Mouse (Mus musculus): ENCODE measurements around the gene Rpl37. TPM values are rescaled to one million over a fixed set of nuclear protein-coding genes. Genes with fewer than 3 reads are reported as not detected.

Rpl37 gene
- total and polyA plus RNA-seq, 2 experiments = 282 to 386 TPM

DNA sequence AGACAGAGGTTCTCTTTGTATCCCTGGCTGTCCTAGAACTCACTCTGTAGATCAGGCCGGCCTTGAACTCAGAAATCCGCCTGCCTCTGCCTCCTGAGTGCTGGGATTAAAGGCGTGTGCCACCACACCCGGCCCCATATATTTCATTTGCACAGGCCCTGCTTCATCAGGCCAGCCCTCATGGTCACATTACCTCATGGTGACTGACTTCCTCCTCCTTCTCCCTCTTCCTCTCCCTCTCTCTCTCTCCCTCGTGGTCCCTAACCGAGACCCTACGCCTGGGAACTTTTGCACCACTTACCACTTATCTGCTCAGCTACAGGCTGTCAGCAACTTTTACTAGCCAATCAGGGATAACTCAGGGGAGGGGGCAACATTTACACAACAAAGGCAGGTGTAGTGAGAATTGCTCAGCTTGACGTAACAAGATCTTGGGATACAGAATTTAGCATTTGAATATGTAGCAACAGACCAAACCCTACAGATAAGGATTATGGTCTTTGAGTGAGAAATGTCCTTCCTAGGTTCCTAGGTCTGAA is 18.6 kb downstream of the Rpl37 start:
- H3K27ac ChIP-seq (replicated peaks; ENCODE audit: insufficient read depth, low read depth, low read length) = no peak overlapping the region
- 77% methylated on average over 8 of the region's 8 CpGs for WGBS
- H3K4me1 ChIP-seq (ENCODE audit: control insufficient read depth, insufficient read depth, low read length) = no peaks in the 10 kb centered on the region

DNA sequence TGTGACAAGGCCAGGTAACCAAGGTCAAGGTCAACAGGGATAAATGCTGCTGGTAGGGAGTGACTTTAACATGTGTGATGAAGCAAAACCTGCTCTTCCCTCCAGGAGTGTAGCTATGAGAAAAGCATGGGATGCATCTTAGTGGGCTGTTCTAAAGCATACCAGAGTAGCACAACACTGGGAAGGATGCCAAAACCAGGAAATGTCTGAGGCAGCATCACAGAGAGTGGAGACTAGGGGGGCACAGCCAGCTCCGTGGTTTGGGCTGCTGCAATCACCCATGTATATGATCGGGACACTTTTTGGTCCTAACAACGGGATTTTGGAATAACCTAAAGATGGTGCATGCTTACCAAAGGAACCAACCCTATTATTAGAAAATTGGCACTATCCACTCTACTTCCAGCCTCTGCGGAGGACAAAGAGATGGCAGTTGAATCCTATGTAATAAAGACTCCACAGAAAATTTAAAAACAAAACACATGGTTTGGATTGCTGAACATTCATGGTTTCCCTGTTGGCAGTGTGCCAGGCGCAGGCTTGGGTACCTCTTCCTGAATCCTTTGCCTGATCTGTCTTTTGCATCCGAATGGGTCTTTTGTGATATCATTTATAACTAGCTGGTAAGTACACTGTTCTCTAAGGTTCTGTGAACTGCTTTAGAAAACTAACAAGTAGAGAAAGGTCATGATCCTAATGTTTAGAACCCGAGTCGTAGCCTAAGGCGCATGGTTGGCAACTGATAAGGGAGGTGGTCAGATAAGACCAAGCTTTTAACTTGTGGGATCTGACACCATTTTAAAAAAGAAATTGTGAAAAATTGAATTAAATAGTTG is 21.8 kb downstream of the Rpl37 start:
- Histone ChIP-seq H3K9ac (ENCODE audit: low read depth, low read length) (no peak overlapping the region), H3K4me3 (ENCODE audit: insufficient read depth, low read depth, low read length) (no peak overlapping the region), H3K79me2 (ENCODE audit: control insufficient read depth, insufficient read depth, low read length) (no peaks in the 10 kb centered on the region), H3K4me1 (ENCODE audit: control insufficient read depth, insufficient read depth, low read length) (no peaks in the 10 kb centered on the region), H3K27ac (replicated peaks; ENCODE audit: insufficient read depth, low read depth, low read length) (no peak overlapping the region), H3K36me3 (ENCODE audit: control insufficient read depth, insufficient read depth, low read length) (no peaks in the 10 kb centered on the region), H3K27me3 (ENCODE audit: control insufficient read depth, insufficient read depth, low read length) (no peaks in the 10 kb centered on the region)
- 77% methylated on average over 9 of the region's 9 CpGs for WGBS
- TF ChIP-seq POLR2A (IDR thresholded peaks at IDR 0.05; ENCODE audit: extremely low read depth, insufficient read depth, low read length) = no peak
- TF ChIP-seq CTCF (IDR thresholded peaks at IDR 0.05; ENCODE audit: low read depth, low read length) = no peak
- DNase-seq (ENCODE audit: extremely low read depth, low read depth, low spot score) = no peak

More for the DNA sequence above, 18.6 kb downstream of the Rpl37 start:
- H3K79me2 ChIP-seq (ENCODE audit: control insufficient read depth, insufficient read depth, low read length) = no peaks in the 10 kb centered on the region
- no peak overlapping the region for H3K9ac ChIP-seq (ENCODE audit: low read depth, low read length)
- TF ChIP-seq POLR2A (IDR thresholded peaks at IDR 0.05; ENCODE audit: extremely low read depth, insufficient read depth, low read length) = no peak
- TF ChIP-seq CTCF (IDR thresholded peaks at IDR 0.05; ENCODE audit: low read depth, low read length) = no peak
- H3K27me3 ChIP-seq (ENCODE audit: control insufficient read depth, insufficient read depth, low read length) = no peaks in the 10 kb centered on the region
- H3K36me3 ChIP-seq (ENCODE audit: control insufficient read depth, insufficient read depth, low read length) = no peaks in the 10 kb centered on the region
- no peak for DNase-seq (ENCODE audit: extremely low read depth, low read depth, low spot score)
- H3K4me3 ChIP-seq (ENCODE audit: insufficient read depth, low read depth, low read length) = no peak overlapping the region

DNA sequence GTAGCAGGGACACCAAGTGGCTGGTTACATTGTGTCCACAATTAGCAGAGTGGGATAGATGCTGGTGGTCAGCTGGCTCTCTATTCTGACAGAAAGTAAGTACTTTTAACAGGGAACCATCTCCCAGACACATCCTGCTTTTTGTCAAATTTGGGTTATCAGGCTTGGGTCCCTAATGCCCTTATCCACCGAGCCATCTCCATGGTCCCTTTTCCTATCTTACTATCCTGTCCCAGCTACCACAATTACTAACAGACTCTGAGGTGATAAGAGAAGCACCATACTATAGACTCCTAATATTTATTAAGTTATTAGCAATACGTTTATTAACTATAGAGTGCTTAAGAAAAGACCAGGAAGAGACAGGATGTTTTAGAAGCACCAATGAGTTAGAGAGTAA is 22.9 kb downstream of the Rpl37 start:
- peaks cover under 1% of the 10 kb centered on the region; the same call in 1 of the 2 replicates for H3K4me1 ChIP-seq (ENCODE audit: control insufficient read depth, insufficient read depth, low read length)
- WGBS = 87% methylated on average over 2 of the region's 2 CpGs

DNA sequence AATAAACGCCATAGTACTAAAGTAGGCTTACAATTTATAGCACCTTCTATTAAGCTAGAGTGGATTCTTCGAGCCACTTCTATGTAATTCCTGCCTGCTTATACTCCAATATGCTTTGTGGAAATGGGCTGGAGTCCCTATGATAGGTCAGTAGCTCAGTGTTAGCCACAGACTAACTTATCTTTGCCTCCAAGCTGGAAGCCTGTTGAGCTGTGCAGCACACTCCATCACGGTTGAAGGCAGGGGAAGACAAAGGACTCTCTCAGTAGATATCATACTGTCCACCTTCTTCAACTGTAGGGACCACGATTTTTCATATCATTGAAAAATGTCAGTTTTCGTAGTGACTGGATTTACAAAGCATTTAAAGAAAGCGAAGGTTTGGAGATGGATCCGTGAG is 23.4 kb downstream of the Rpl37 start:
- WGBS = 90% methylated on average over 7 of the region's 7 CpGs
- peaks cover 4% of the 10 kb centered on the region; the same call in 1 of the 2 replicates for H3K79me2 ChIP-seq (ENCODE audit: control insufficient read depth, insufficient read depth, low read length)
- H3K9ac ChIP-seq (ENCODE audit: low read depth, low read length) = no peak overlapping the region
- H3K27ac ChIP-seq (replicated peaks; ENCODE audit: insufficient read depth, low read depth, low read length) = no peak overlapping the region
- peaks cover 2% of the 10 kb centered on the region for H3K4me1 ChIP-seq (ENCODE audit: control insufficient read depth, insufficient read depth, low read length)
- TF ChIP-seq CTCF (IDR thresholded peaks at IDR 0.05; ENCODE audit: low read depth, low read length) (no peak), POLR2A (IDR thresholded peaks at IDR 0.05; ENCODE audit: extremely low read depth, insufficient read depth, low read length) (no peak)
- H3K36me3 ChIP-seq (ENCODE audit: control insufficient read depth, insufficient read depth, low read length) = no peaks in the 10 kb centered on the region
- H3K27me3 ChIP-seq (ENCODE audit: control insufficient read depth, insufficient read depth, low read length) = no peaks in the 10 kb centered on the region
- DNase-seq (ENCODE audit: extremely low read depth, low read depth, low spot score) = no peak
- no peak overlapping the region for H3K4me3 ChIP-seq (ENCODE audit: insufficient read depth, low read depth, low read length)

More for the DNA sequence above, 22.9 kb downstream of the Rpl37 start:
- H3K4me3 ChIP-seq (ENCODE audit: insufficient read depth, low read depth, low read length) = no peak overlapping the region
- TF ChIP-seq CTCF (IDR thresholded peaks at IDR 0.05; ENCODE audit: low read depth, low read length) (no peak), POLR2A (IDR thresholded peaks at IDR 0.05; ENCODE audit: extremely low read depth, insufficient read depth, low read length) (no peak)
- DNase-seq (ENCODE audit: extremely low read depth, low read depth, low spot score) = no peak
- no peaks in the 10 kb centered on the region for H3K36me3 ChIP-seq (ENCODE audit: control insufficient read depth, insufficient read depth, low read length)
- no peak overlapping the region for H3K27ac ChIP-seq (replicated peaks; ENCODE audit: insufficient read depth, low read depth, low read length)
- H3K79me2 ChIP-seq (ENCODE audit: control insufficient read depth, insufficient read depth, low read length) = 0 out of 2 replicates have a peak, but pooled peaks cover 4% of the 10 kb centered on the region
- no peaks in the 10 kb centered on the region for H3K27me3 ChIP-seq (ENCODE audit: control insufficient read depth, insufficient read depth, low read length)
- no peak overlapping the region for H3K9ac ChIP-seq (ENCODE audit: low read depth, low read length)

DNA sequence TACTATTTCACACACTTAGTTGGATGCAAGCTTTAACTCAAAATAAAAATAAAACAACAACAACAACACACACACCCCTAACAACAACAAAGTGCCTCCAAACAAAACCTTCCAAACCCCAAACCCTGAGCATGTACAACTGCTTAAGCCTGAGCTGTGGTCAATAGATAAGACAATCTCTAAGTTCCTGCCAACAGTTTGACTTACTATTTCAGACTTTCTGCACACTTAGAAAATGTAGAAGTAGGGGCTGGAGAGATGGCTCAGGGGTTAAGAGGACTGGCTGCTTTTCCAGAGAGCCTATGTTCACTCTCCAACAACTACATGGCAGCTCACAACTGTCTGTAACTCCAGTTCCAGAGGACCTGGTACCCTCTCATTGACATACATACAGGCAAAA is 23.9 kb downstream of the Rpl37 start:
- Histone ChIP-seq H3K9ac (ENCODE audit: low read depth, low read length) (no peak overlapping the region), H3K27ac (replicated peaks; ENCODE audit: insufficient read depth, low read depth, low read length) (no peak overlapping the region), H3K4me3 (ENCODE audit: insufficient read depth, low read depth, low read length) (no peak overlapping the region)

DNA sequence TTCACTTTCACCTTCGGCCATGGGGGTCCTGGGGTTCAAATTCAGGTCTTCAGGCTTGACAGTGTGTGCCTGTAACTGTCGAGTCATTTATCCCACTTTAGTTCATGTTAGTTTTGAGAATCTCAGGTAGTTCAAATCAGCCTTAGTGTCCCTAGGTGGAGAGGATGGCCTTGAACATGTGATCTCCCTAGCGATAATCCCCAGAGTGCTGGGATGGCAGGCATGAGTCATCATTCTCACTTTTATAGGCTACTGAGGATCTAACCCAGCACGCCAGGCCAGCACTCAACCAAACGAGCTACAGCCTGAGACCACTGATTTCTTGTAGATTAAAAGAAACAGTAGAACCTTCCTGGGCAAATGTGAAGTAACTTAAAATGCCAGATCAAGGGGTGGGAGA is 25.6 kb downstream of the Rpl37 start:
- no peak overlapping the region for H3K27ac ChIP-seq (replicated peaks; ENCODE audit: insufficient read depth, low read depth, low read length)
- peaks cover 15% of the 10 kb centered on the region; the same call in 1 of the 2 replicates for H3K79me2 ChIP-seq (ENCODE audit: control insufficient read depth, insufficient read depth, low read length)
- H3K27me3 ChIP-seq (ENCODE audit: control insufficient read depth, insufficient read depth, low read length) = no peaks in the 10 kb centered on the region
- no peaks in the 10 kb centered on the region for H3K36me3 ChIP-seq (ENCODE audit: control insufficient read depth, insufficient read depth, low read length)
- no peak for DNase-seq (ENCODE audit: extremely low read depth, low read depth, low spot score)
- TF ChIP-seq POLR2A (IDR thresholded peaks at IDR 0.05; ENCODE audit: extremely low read depth, insufficient read depth, low read length) (no peak), CTCF (IDR thresholded peaks at IDR 0.05; ENCODE audit: low read depth, low read length) (no peak)
- peaks cover 5% of the 10 kb centered on the region for H3K4me1 ChIP-seq (ENCODE audit: control insufficient read depth, insufficient read depth, low read length)
- WGBS = 63% methylated on average over 5 of the region's 5 CpGs
- H3K4me3 ChIP-seq (ENCODE audit: insufficient read depth, low read depth, low read length) = no peak overlapping the region
- no peak overlapping the region for H3K9ac ChIP-seq (ENCODE audit: low read depth, low read length)

More for the DNA sequence above, 23.9 kb downstream of the Rpl37 start:
- DNase-seq (ENCODE audit: extremely low read depth, low read depth, low spot score) = no peak
- H3K36me3 ChIP-seq (ENCODE audit: control insufficient read depth, insufficient read depth, low read length) = no peaks in the 10 kb centered on the region
- peaks cover 9% of the 10 kb centered on the region; the same call in 1 of the 2 replicates for H3K79me2 ChIP-seq (ENCODE audit: control insufficient read depth, insufficient read depth, low read length)
- no peaks in the 10 kb centered on the region for H3K27me3 ChIP-seq (ENCODE audit: control insufficient read depth, insufficient read depth, low read length)
- peaks cover 5% of the 10 kb centered on the region for H3K4me1 ChIP-seq (ENCODE audit: control insufficient read depth, insufficient read depth, low read length)
- TF ChIP-seq CTCF (IDR thresholded peaks at IDR 0.05; ENCODE audit: low read depth, low read length) (no peak), POLR2A (IDR thresholded peaks at IDR 0.05; ENCODE audit: extremely low read depth, insufficient read depth, low read length) (no peak)

Measured in liver, adult 2 months (tissue).